Mouse (Mus musculus) cerebellum, adult 18-20 months (tissue): Measurements from ENCODE around the gene 4930539E08Rik.

Source experiments
- DNase-seq, 2 experiments: peaks; one replicate each; pipeline ENCODE4 v3.0.0; 2021

4930539E08Rik gene

DNA sequence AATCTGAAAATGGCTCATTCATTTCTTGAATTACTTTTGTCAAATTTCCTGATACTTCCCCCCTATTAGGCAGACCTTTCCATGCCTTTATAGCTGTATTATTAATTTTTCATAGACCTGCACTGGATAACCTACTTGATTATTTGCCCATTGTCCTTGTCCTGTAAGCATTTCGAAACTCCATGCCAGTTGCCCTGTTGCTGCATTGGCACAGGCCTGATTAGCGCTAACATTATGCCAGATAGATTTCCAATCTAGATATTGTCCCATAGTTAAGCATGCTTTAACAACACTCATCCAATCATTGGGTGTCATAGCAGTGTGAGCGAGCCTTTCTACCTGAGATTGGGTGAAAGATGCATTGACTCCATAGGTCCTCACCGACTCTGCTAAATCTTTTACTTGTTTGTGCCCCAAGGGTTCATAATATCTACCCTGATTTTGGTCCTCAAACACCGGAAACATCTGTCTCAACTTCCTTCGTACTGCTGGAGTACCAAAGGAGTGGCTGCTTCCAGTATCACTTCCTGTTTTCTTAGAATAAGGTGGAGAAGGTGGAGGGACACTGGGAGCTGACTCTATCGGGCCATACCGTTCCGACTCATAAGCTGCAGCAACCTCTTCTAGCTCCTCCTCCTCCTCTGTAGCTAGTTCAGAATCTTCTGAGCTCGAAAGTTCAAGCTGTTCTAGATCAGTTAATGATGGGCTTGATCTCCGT, 20.9 kb downstream of the 4930539E08Rik start:
- no peak for DNase-seq

- no peak for DNase-seq
Observed at GRCm38 (mm10) chr17:28886266-28886665, 28.9 kb downstream of the 4930539E08Rik start.

DNA sequence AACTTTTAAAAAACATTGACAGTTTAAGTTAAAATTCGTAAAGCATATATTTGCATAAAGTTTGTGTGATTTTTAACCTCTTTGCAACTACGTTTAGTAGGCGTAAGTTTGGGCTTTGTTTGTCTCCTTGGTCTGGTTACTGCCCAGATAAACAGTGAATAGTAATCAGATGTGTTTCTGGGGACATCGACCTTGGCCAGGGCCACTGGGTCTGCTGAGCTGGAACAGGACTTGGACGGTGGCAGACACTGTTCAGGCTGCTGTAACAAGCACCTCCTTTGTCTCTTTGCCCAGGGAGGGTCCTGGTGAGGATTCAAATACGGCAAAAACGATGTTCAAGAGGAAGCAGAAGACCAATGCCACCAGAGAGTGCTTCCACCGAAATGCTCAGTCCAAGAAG, 29.9 kb downstream of the 4930539E08Rik start:
- no peak for DNase-seq

DNA sequence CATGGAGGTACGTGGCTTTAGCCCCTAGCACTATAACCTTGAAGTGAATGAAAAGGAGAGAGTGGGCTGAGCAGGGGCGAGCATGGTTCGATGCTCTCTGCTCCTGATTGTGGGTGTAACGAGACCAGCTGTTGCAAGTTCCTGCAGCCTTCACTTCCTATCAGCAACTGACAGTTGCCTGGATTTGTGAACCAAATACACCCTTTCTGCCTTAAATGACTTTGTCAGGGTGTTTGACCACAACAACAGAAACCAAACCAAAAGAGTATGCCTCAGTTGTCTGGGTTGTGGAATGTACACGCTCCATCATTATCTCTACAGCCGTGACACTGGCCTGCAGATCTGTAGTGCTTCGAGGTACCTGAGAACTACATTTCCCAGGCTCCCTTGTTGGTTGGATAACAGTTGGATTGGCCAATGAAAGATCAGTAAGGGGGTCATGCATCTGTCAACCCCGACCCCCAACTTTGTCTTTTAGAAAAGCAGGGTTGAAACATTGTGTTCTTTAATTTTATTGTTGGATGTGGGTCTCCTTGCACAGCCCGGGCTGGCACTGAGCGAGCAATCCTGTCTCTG, 31.1 kb downstream of the 4930539E08Rik start:
- DNase-seq: no peak

DNA sequence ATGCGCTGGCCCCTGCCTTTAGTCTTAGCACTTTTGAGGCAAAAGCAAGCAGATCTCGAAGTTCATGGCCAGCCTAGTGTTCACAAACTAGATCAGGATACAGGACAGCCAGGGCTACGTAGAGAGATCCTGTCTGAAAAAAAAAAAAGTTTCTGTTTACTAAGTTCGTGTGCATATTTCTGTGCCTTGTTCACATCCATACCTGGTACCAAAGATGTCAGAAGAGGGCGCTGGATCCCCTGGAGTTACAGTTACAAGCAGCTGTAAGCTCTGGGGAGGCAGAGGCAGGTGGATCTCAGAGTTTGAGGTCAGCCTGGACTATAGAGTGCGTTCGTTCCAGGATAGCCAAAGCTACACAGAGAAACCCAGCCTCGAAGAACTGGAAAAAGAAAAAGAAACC, 32.3 kb downstream of the 4930539E08Rik start:
- DNase-seq: no peak

DNA sequence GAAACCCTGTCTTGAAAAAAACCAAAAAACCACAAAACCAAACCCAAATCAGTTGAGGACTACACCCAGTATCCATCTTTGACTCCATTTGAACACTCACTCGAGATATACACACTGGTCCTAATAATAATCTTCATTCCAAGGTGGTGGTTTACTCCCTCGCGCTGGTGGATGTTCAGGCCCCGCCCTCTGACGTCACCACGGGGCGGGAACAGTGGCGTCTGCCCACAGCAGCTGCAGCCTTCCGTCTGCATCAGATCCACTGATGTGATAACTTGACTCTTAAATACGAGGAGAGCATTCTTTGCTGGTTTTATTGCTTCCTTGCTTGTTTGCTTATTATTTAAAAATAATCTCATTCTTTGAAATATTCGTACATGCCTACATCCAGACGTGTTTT, 32.8 kb downstream of the 4930539E08Rik start:
- DNase-seq: peak; percentile 25 to 33

GRCm38 (mm10) chr17:28879931-28880391, 35.2 kb downstream of the 4930539E08Rik start:
- peak; percentile 69 to 81 for DNase-seq

DNA sequence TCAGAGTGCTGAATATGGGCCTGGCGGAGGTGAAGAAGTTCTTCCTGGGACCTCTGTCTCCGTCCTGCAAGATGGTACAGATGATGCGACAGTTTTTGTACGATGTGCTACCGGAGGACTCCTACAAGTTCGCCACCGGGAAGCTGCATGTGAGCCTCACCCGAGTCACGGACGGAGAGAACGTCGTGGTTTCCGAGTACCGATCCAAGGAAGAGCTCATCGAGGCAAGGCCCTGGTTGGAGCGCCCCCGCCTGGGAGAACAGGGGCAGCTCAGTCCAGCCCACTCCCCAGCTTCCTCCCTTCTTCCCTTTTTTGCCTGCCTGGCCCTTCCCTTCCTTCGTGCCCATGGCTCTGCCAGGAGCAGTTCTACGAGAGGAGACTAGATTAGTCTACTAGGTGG, 38.3 kb downstream of the 4930539E08Rik start:
- no peak for DNase-seq

- DNase-seq: no peak
Observed at GRCm38 (mm10) chr17:28876331-28876730, 38.8 kb downstream of the 4930539E08Rik start.

DNA sequence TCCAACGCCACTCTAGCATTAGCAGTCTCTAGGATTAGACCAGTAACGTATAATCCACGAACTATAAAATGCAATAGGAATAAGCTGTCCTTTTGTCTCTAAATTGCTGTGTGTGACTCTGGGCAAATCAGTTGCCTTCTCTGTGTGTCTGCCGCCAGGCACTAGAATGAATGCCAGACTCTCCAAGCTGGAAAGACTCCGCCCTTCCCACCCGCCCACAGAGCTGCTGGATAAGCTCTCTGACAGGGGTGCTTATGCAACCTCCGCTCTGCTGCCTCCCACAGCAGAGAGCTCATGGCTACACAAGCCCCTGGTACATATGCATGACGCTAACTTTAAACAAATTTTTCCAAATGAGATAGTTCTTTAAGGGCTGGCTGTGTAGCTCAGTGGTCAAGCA, 39.8 kb downstream of the 4930539E08Rik start:
- peak in 1 of 2 experiments; percentile 18 for DNase-seq

GRCm38 (mm10) chr17:28874825-28875224, 40.3 kb downstream of the 4930539E08Rik start:
- DNase-seq: peak; percentile 25 to 26

GRCm38 (mm10) chr17:28874216-28874615, 40.9 kb downstream of the 4930539E08Rik start:
- DNase-seq: no peak

GRCm38 (mm10) chr17:28872322-28872721, 42.8 kb downstream of the 4930539E08Rik start:
- no peak for DNase-seq

DNA sequence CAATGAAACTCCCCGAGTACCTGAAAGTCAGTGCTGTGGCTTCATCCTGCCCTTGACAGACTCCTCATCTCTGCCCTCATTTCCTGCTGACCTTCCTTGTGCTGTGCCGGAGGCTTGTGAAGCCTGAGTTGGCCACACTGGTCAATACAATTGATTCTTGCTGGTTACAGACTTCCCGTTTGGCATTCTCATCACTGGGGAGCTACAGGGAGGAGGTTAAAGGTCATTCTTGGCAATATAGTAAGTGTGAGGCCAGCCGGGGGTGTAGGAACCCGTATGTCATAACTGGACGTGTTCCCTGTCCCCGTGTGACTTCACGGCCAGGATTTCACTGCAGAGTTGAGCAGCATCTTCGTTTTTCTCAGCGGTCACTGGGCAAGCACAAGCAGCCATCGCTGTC, 43.3 kb downstream of the 4930539E08Rik start:
- no peak for DNase-seq

- DNase-seq: no peak
Observed at GRCm38 (mm10) chr17:28870435-28870834, 44.7 kb downstream of the 4930539E08Rik start.

GRCm38 (mm10) chr17:28869412-28870110, 45.6 kb downstream of the 4930539E08Rik start:
- DNase-seq: no peak

DNA sequence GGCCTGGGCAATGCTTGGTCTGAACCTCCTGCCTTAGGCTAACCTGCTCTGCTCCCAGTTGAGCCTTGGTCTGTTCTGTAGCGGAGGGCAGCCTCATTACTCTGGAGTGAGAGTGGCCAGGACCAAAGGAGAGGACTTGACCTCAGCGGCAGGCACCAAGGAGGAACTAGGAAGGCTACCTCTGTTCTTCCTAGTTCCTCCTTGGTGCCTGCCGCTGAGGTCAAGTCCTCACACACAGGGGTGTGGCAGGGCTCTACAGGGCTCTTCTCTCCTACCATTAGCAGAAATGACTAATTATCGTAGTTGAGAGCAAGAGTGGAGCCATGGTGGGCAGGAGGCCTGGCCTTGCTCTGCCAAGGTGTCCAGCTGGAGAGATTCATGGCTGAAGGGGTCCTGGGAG, 47.7 kb downstream of the 4930539E08Rik start:
- DNase-seq: no peak

- DNase-seq: no peak
Observed at GRCm38 (mm10) chr17:28866921-28867320, 48.2 kb downstream of the 4930539E08Rik start.

GRCm38 (mm10) chr17:28864464-28864863, 50.7 kb downstream of the 4930539E08Rik start:
- no peak for DNase-seq

- DNase-seq: no peak
Observed at GRCm38 (mm10) chr17:28863926-28864325, 51.2 kb downstream of the 4930539E08Rik start.

- no peak for DNase-seq
Observed at GRCm38 (mm10) chr17:28858205-28858604, 56.9 kb downstream of the 4930539E08Rik start, which contains the start of gene Pnpla1. Gene Pnpla1 (plus strand): TSS chr17:28858411.

DNA sequence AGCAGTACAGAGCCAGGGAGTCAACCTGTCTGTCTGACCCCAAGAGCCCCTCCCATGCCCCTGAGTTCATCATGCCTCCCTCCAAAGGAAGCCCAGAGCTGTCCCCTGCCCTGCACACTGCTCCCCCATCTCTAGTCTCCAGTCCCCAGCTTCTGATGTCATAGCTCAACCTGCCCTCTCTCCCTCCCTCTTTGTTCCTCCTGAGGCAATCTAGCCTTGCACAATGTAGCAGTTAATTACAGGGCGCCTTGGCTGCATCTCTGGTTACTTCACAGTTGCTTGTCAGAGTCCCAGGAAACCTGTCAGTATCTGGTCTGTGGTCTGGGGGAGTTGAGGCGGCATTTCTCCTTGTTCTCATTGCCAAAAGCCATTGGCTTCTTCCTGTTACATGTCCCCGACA, 59.1 kb downstream of the 4930539E08Rik start:
- DNase-seq: no peak

- no peak for DNase-seq
Observed at GRCm38 (mm10) chr17:28855166-28855885, 59.8 kb downstream of the 4930539E08Rik start.
